Mouse (Mus musculus): ENCODE measurements at regions not wholly inside any gene's neighbourhood (a gene's known extent, or its start where the extent isn't known, plus 50 kb on each side); places are given as distances from the start of the nearest gene placed in this dataset.
"Not testable (repeated sequence)": the region's sequence is repeated elsewhere in the genome, so short reads cannot be mapped to it uniquely, and the experiment has no call there.

DNA sequence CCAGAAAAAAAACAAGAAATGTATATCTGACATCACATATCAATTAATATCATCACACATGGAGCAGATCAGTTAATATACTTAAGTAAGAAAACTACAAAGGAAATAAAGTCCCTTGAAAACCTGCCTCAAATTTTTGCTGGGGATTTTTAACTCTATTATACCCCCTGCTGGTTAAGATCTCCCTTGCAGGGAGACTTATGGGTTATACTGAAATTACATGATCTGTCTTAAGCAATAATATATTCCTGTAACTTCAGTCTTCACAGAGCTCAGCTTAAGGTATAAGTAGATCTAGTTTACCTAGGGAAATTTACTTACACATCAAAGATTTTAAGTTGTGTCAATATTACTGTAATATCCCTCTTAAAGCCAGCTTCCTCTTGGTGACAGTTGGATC lies 929.0 kb downstream of the Adam6a start:
- not testable (repeated sequence) for H3K4me1 ChIP-seq; DNase-seq (ENCODE audit: low spot score); H3K9me3 ChIP-seq; H3K36me3 ChIP-seq; H3K4me3 ChIP-seq; H3K27me3 ChIP-seq (ENCODE audit: insufficient read depth, poor library complexity, severe bottlenecking); H3K27ac ChIP-seq

GRCm38 (mm10) chr12:114478741-114479140 lies 935.0 kb downstream of the Adam6a start:
- DNase-seq (ENCODE audit: low spot score): no peak
- no peaks in the 10 kb centered on the region for H3K4me1 ChIP-seq

GRCm38 (mm10) chr12:114493500-114494031 lies 949.9 kb downstream of the Adam6a start:
- not testable (repeated sequence) for H3K4me3 ChIP-seq; H3K27ac ChIP-seq; DNase-seq (ENCODE audit: low spot score); H3K36me3 ChIP-seq; H3K9me3 ChIP-seq; H3K4me1 ChIP-seq; H3K27me3 ChIP-seq (ENCODE audit: insufficient read depth, poor library complexity, severe bottlenecking)
- WGBS: 69% methylated on average over 2 of the region's 2 CpGs

More at GRCm38 (mm10) chr12:114478741-114479140, 935.0 kb downstream of the Adam6a start:
- H3K27me3 ChIP-seq (ENCODE audit: insufficient read depth, poor library complexity, severe bottlenecking): no peaks in the 10 kb centered on the region
- no peak overlapping the region for H3K4me3 ChIP-seq
- H3K36me3 ChIP-seq: no peaks in the 10 kb centered on the region
- peaks cover 5% of the 10 kb centered on the region; the same call in 1 of the 2 replicates for H3K9me3 ChIP-seq
- 77% methylated on average over 3 of the region's 3 CpGs for WGBS
- H3K27ac ChIP-seq: no peak overlapping the region

DNA sequence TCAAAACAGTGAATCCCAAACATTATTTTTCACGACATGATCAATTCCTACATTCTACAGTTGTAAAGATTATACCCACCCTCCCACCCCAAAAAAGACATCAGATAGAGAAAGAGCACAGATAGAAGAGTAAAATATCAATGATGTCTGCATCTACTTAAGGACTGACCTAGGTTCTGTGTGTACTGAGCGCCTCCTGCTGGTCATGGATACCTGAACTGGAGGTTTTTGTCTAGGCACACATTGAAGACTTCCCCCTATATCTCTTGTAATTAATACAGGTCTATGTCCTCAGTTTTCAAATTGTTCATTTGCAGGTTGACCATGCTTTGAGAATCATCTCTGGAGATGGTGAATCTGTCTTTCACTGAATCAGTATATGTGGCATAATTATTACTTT lies 952.0 kb downstream of the Adam6a start:
- H3K4me1 ChIP-seq: no peaks in the 10 kb centered on the region
- WGBS: 38% methylated on average over 2 of the region's 2 CpGs
- DNase-seq (ENCODE audit: low spot score): no peak
- no peaks in the 10 kb centered on the region for H3K27me3 ChIP-seq (ENCODE audit: insufficient read depth, poor library complexity, severe bottlenecking)
- H3K4me3 ChIP-seq: no peak overlapping the region
- peaks cover 5% of the 10 kb centered on the region; the same call in 1 of the 2 replicates for H3K9me3 ChIP-seq
- H3K27ac ChIP-seq: no peak overlapping the region
- no peaks in the 10 kb centered on the region for H3K36me3 ChIP-seq

DNA sequence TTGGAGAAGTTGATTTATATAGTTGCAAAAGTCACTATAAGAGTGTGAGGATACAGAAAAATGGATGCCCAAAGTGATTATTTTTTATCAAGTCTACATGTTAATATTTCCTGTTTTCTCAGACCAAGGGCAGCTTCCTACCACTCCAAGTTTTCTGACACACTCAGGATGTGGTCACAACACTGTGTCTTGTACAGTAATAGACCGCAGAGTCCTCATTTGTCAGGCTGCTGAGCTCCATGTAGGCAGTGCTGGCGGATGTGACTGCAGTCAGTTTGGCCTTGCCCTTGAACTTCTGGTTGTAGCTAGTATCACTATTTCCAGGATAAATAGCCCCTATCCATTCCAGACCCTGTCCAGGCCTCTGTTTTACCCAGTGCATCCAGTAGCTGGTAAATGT lies 969.4 kb downstream of the Adam6a start:
- DNase-seq (ENCODE audit: low spot score): no peak
- Histone ChIP-seq H3K36me3 (no peaks in the 10 kb centered on the region), H3K4me3 (no peak overlapping the region), H3K27me3 (ENCODE audit: insufficient read depth, poor library complexity, severe bottlenecking) (no peaks in the 10 kb centered on the region), H3K4me1 (no peaks in the 10 kb centered on the region), H3K27ac (no peak overlapping the region), H3K9me3 (peaks cover 5% of the 10 kb centered on the region)
- WGBS: 80% methylated on average over 2 of the region's 2 CpGs

- H3K9me3 ChIP-seq; H3K4me3 ChIP-seq; DNase-seq (ENCODE audit: low spot score); H3K27me3 ChIP-seq (ENCODE audit: insufficient read depth, poor library complexity, severe bottlenecking); H3K36me3 ChIP-seq; H3K27ac ChIP-seq; H3K4me1 ChIP-seq: not testable (repeated sequence)
- WGBS: 43% methylated on average over 1 of the region's 1 CpGs
Measured at GRCm38 (mm10) chr12:114542094-114542493, 998.4 kb downstream of the Adam6a start.

GRCm38 (mm10) chr12:114544931-114545330 lies 1001.2 kb downstream of the Adam6a start:
- H3K4me3 ChIP-seq; H3K27ac ChIP-seq; H3K27me3 ChIP-seq (ENCODE audit: insufficient read depth, poor library complexity, severe bottlenecking); H3K4me1 ChIP-seq; DNase-seq (ENCODE audit: low spot score); H3K36me3 ChIP-seq: not testable (repeated sequence)
- 59% methylated on average over 1 of the region's 1 CpGs for WGBS
- peaks cover 17% of the 10 kb centered on the region for H3K9me3 ChIP-seq

DNA sequence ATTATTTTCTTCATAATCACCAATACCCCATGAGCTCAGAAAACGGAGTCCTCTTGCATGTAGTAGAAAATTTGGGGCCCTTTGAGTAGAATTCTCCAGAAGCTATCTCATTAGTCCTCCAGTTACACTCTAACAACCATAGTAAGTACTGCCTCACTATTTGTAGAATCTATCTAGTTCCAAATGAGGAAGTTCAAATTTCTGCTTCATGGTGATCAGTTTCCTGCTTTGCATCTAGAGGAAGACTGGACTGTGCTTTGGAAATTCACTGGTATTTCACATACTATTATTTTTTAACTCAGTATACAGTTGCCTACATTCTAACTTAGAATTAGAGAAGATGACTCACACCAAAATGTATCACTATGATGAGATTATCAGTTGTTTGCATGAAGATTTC lies 1018.7 kb downstream of the Adam6a start:
- Histone ChIP-seq H3K9me3 (peaks cover 27% of the 10 kb centered on the region), H3K4me1 (no peaks in the 10 kb centered on the region), H3K36me3 (no peaks in the 10 kb centered on the region), H3K27me3 (ENCODE audit: insufficient read depth, poor library complexity, severe bottlenecking) (no peaks in the 10 kb centered on the region), H3K27ac (no peak overlapping the region), H3K4me3 (no peak overlapping the region)
- 62% methylated on average over 1 of the region's 1 CpGs for WGBS
- DNase-seq (ENCODE audit: low spot score): no peak

GRCm38 (mm10) chr12:114562978-114563377 lies 1019.3 kb downstream of the Adam6a start:
- no peaks in the 10 kb centered on the region for H3K36me3 ChIP-seq
- no peaks in the 10 kb centered on the region for H3K27me3 ChIP-seq (ENCODE audit: insufficient read depth, poor library complexity, severe bottlenecking)
- no peak for DNase-seq (ENCODE audit: low spot score)

DNA sequence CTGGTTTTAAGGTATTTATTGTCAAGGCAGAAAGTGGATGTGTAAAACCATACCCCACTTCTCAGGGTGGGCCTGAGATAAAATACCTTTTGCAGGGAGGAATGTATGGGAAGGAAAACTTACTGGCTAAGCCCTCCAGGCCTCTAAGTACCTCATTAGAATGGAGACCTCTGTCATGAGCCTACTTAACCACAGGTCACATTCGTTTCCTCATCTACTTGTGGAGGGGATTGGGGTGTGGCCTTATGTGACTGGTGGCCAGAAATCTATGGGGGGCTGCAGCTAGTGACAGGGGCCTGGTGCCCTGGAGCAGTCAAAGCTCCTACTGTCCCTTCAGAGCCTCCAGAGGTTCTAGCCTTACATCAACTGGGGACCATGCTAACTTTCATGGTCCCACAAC lies 1020.0 kb downstream of the Adam6a start:
- H3K36me3 ChIP-seq: no peaks in the 10 kb centered on the region
- H3K4me3 ChIP-seq: no peak overlapping the region
- no peak for DNase-seq (ENCODE audit: low spot score)
- no peaks in the 10 kb centered on the region for H3K27me3 ChIP-seq (ENCODE audit: insufficient read depth, poor library complexity, severe bottlenecking)
- 63% methylated on average over 1 of the region's 1 CpGs for WGBS
- peaks cover 23% of the 10 kb centered on the region for H3K9me3 ChIP-seq
- no peaks in the 10 kb centered on the region for H3K4me1 ChIP-seq
- H3K27ac ChIP-seq: no peak overlapping the region

More at GRCm38 (mm10) chr12:114562978-114563377, 1019.3 kb downstream of the Adam6a start:
- no peak overlapping the region for H3K27ac ChIP-seq
- H3K4me3 ChIP-seq: no peak overlapping the region
- H3K4me1 ChIP-seq: no peaks in the 10 kb centered on the region
- WGBS: 54% methylated on average over 5 of the region's 5 CpGs
- H3K9me3 ChIP-seq: peaks cover 27% of the 10 kb centered on the region

DNA sequence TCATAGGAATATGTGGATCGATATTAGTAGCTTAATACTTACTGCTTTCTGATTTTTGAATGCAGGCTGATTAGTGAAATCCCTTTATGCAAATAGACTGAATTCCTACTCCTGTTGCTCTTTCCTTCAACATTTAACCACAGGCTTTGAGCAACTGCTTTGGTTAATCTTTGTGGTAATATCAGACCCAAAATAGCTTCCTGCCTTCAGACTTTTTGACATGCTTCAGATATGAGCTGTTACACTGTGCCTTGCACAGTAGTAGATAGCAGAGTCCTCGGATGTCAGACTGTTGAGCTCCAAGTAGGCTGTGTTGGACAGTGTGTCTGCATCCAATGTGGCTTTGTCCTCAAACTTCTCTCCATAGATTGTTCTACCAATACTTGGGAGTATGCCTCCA lies 1020.6 kb downstream of the Adam6a start:
- Histone ChIP-seq H3K4me3 (no peak overlapping the region), H3K27ac (no peak overlapping the region), H3K4me1 (no peaks in the 10 kb centered on the region), H3K9me3 (peaks cover 23% of the 10 kb centered on the region), H3K27me3 (ENCODE audit: insufficient read depth, poor library complexity, severe bottlenecking) (no peaks in the 10 kb centered on the region), H3K36me3 (no peaks in the 10 kb centered on the region)
- no peak for DNase-seq (ENCODE audit: low spot score)
- 61% methylated on average over 2 of the region's 2 CpGs for WGBS

DNA sequence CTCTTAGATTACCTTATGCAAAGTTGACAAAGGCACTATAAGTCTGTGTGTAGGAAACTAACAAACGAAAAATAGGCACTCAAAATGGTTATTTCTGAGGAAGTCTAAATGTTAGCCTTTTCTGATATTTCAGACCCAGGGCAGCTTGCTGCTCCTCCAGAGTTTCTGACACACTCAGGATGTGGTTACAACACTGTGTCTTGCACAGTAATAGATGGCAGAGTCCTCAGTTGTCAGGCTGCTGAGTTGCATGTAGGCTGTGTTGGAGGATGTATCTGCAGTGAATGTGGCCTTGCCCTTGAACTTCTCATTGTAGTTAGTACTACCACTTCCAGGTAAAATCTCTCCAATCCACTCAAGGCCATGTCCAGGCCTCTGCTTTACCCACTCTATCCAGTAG lies 1039.7 kb downstream of the Adam6a start:
- no peaks in the 10 kb centered on the region for H3K36me3 ChIP-seq
- no peaks in the 10 kb centered on the region for H3K27me3 ChIP-seq (ENCODE audit: insufficient read depth, poor library complexity, severe bottlenecking)
- no peak overlapping the region for H3K4me3 ChIP-seq
- no peak overlapping the region for H3K27ac ChIP-seq
- peaks cover 20% of the 10 kb centered on the region for H3K9me3 ChIP-seq
- H3K4me1 ChIP-seq: no peaks in the 10 kb centered on the region
- WGBS: 61% methylated on average over 1 of the region's 1 CpGs
- DNase-seq (ENCODE audit: low spot score): no peak

DNA sequence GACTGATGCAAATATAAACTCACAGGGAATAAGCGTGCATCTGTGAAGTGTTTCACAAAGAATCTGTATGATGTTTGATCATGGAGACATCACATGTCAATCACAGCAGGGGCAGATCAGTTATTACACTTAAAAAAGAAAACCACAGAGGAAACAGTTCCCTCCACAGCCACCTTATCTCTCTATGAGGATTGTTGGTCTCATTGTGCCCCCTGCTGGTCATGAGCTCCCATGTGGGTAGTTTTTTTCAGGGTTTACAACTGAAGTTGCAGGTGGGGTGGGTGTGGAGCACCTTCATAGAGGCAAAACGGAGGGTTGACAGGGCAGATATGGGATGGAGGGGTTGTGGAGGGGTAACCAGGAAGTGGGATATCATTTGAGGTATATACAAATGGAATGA lies 1043.5 kb downstream of the Adam6a start:
- Histone ChIP-seq H3K27ac (no peak overlapping the region), H3K36me3 (no peaks in the 10 kb centered on the region), H3K4me3 (no peak overlapping the region), H3K9me3 (peaks cover 14% of the 10 kb centered on the region; the same call in 1 of the 2 replicates), H3K4me1 (no peaks in the 10 kb centered on the region), H3K27me3 (ENCODE audit: insufficient read depth, poor library complexity, severe bottlenecking) (no peaks in the 10 kb centered on the region)
- WGBS: 63% methylated on average over 2 of the region's 2 CpGs
- no peak for DNase-seq (ENCODE audit: low spot score)

- no peak overlapping the region for H3K27ac ChIP-seq
- WGBS: 77% methylated on average over 1 of the region's 1 CpGs
Measured at GRCm38 (mm10) chr12:114597672-114598071, 1054.0 kb downstream of the Adam6a start.

More at GRCm38 (mm10) chr12:114597672-114598071, 1054.0 kb downstream of the Adam6a start:
- Histone ChIP-seq H3K36me3 (no peaks in the 10 kb centered on the region), H3K4me3 (no peak overlapping the region), H3K9me3 (peaks cover 18% of the 10 kb centered on the region), H3K27me3 (ENCODE audit: insufficient read depth, poor library complexity, severe bottlenecking) (no peaks in the 10 kb centered on the region), H3K4me1 (no peaks in the 10 kb centered on the region)
- no peak for DNase-seq (ENCODE audit: low spot score)

All from heart, embryonic 10.5 days (tissue).